Mouse (Mus musculus) cerebellum, adult 2 months (tissue): ENCODE measurements around the gene Ebf4.

ENCODE experiments used
- CTCF ChIP-seq: fragments of 200-500 bp; IDR thresholded peaks from 2 replicates; pipeline ENCODE4 v1.5.1; 2011; ENCODE audit warnings: low read depth, mild to moderate bottlenecking, control low read depth, low read length, moderate library complexity, borderline replicate concordance; ENCODE audit not compliant: insufficient read depth
- POLR2A ChIP-seq: fragments of 200-500 bp; IDR thresholded peaks from 2 replicates; pipeline ENCODE4 v1.6.1; 2011; ENCODE audit warnings: low read length, control low read depth, borderline replicate concordance; ENCODE audit not compliant: insufficient read depth

DNA sequence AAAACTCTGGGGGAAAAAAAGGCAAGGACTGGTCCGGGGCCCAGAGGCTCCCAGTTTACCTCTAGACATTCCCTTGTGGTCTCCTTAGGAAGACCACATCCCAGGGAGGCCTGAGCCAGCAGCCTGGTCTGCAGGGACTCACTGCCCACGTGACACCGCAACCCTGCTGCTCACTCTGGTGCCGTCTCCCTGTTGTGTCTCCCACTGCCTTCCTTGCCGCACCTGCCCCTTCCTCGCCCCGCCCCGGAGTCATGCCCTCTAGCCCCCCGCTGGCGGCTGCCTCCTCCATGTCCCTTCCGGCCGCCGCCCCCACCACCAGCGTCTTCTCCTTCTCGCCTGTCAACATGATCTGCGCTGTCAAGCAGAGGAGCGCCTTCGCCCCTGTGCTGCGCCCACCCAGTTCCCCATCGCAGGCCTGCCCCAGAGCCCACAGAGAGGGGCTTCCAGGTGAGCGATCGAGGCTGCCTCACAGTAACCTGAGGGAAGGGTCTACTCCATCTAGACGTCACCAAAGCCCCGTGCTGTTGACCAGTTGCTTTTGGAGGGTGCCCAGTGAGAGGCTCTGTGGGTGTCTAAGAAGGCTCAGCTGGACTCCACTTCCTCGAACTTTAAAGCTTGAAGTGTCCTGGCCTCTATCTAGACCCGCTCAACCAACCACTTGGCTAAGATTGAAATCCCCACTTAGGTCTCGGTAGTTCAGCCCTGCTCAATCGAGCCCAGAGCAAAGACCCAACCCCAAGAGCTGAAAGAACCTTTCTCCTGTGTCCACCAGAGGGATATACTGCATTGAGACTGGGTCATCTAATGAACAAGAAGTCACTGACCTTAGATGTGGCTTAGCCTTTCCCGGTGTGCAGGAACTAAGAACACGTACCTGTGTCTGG, 70.5 kb downstream of the Ebf4 start:
- TF ChIP-seq CTCF (no peak), POLR2A (no peak)
